Mouse (Mus musculus) CH12.LX (cell line): ENCODE results near the gene Upf2. TPM values are rescaled to one million over a fixed set of nuclear protein-coding genes. Genes with fewer than 3 reads are reported as not detected.

Experiments used
- DNase-seq: peaks from one replicate; pipeline ENCODE4 v3.0.0-alpha.2; 2013; ENCODE audit errors: extremely low read depth
- H3K27ac ChIP-seq: 2 replicates; pipeline ENCODE4 v1.5.1; 2012; ENCODE audit warnings: low read depth, mild to moderate bottlenecking, control low read depth, moderate library complexity; ENCODE audit not compliant: insufficient read depth
- H3K27me3 ChIP-seq: replicated peaks from 2 replicates; pipeline ENCODE3; 2012; ENCODE audit warnings: inconsistent platforms
- H3K36me3 ChIP-seq, 2 experiments: replicated peaks in 1 of 2; 2 replicates each; pipeline versions ENCODE3 to v1.6.1; 2012; ENCODE audit warnings: inconsistent platforms in 1 of 2, low read length in 1 of 2, mild to moderate bottlenecking in 1 of 2, mixed read lengths in 1 of 2, moderate library complexity in 1 of 2; ENCODE audit not compliant: control insufficient read depth in 1 of 2, insufficient read depth in 1 of 2
- H3K4me1 ChIP-seq, 2 experiments: 2 replicates each; pipeline ENCODE4 v1.6.1; 2012; ENCODE audit warnings: inconsistent platforms in 1 of 2, moderate library complexity in 1 of 2; ENCODE audit not compliant: insufficient read depth in 2 of 2, control insufficient read depth in 1 of 2
- H3K4me2 ChIP-seq: 2 replicates; pipeline ENCODE4 v1.6.1; 2012; ENCODE audit warnings: low read depth, mild to moderate bottlenecking, control low read depth; ENCODE audit not compliant: poor library complexity, insufficient read depth, severe bottlenecking
- H3K4me3 ChIP-seq, 3 experiments: fragments of 150-350 bp in 1 of 3; sonication (generic) in 1 of 3; replicated peaks in 1 of 3; 2 replicates each; pipeline versions ENCODE3 to v1.5.1; 2011 to 2012; ENCODE audit warnings: low read depth in 2 of 3, low read length in 2 of 3, mild to moderate bottlenecking in 2 of 3, moderate library complexity in 2 of 3, control low read depth in 1 of 3, improper control_type of control experiment in 1 of 3, inconsistent platforms in 1 of 3, mixed read lengths in 1 of 3; ENCODE audit not compliant: poor library complexity in 1 of 3
- H3K79me2 ChIP-seq: replicated peaks from 2 replicates; pipeline ENCODE4 v1.6.1; 2012; ENCODE audit warnings: mild to moderate bottlenecking, moderate library complexity; ENCODE audit not compliant: control insufficient read depth, poor library complexity, insufficient read depth, severe bottlenecking; ENCODE audit errors: extremely low read depth
- H3K9ac ChIP-seq: 2 replicates; pipeline ENCODE4 v1.6.1; 2012; ENCODE audit warnings: low read depth, mild to moderate bottlenecking, control low read depth, moderate library complexity; ENCODE audit not compliant: insufficient read depth
- H3K9me3 ChIP-seq: replicated peaks from 2 replicates; pipeline ENCODE3; 2012; ENCODE audit warnings: low read length, inconsistent platforms, mixed read lengths
- BHLHE40 ChIP-seq: IDR thresholded peaks from 2 replicates; pipeline ENCODE4 v1.6.1; 2011; ENCODE audit warnings: mild to moderate bottlenecking, low read depth, low read length, improper control_type of control experiment
- CHD2 ChIP-seq: IDR thresholded peaks from 2 replicates; pipeline ENCODE4 v1.6.1; 2011; ENCODE audit warnings: low read length, improper control_type of control experiment
- E2F4 ChIP-seq: IDR thresholded peaks from 2 replicates; pipeline ENCODE4 v1.6.1; 2011; ENCODE audit warnings: low read depth, low read length, improper control_type of control experiment; ENCODE audit not compliant: insufficient replicate concordance
- ELF1 ChIP-seq: IDR thresholded peaks from 2 replicates; pipeline ENCODE4 v1.6.1; 2014; ENCODE audit warnings: low read depth, mild to moderate bottlenecking, inconsistent platforms, low read length, improper control_type of control experiment
- GABPA ChIP-seq: IDR thresholded peaks from 2 replicates; pipeline ENCODE4 v1.6.1; 2012; ENCODE audit warnings: low read depth, low read length, improper control_type of control experiment, inconsistent platforms; ENCODE audit not compliant: insufficient replicate concordance
- HCFC1 ChIP-seq: IDR thresholded peaks from 2 replicates; pipeline ENCODE4 v1.6.1; 2012; ENCODE audit warnings: low read depth, mild to moderate bottlenecking, inconsistent platforms, low read length, improper control_type of control experiment
- IRF4 ChIP-seq: IDR thresholded peaks from 2 replicates; pipeline ENCODE4 v1.6.1; 2014; ENCODE audit warnings: low read depth, mild to moderate bottlenecking, inconsistent platforms, low read length, improper control_type of control experiment
- JUND ChIP-seq: conservative IDR thresholded peaks from 2 replicates; pipeline ENCODE4 v1.6.1; 2011; ENCODE audit warnings: low read depth, low read length, improper control_type of control experiment
- MAFK ChIP-seq: IDR thresholded peaks from 2 replicates; pipeline ENCODE4 v1.6.1; 2011; ENCODE audit warnings: low read length, improper control_type of control experiment; ENCODE audit not compliant: insufficient replicate concordance
- MAX ChIP-seq: IDR thresholded peaks from 2 replicates; pipeline ENCODE4 v1.6.1; 2011; ENCODE audit warnings: low read length, improper control_type of control experiment
- MYC ChIP-seq: IDR thresholded peaks from 2 replicates; pipeline ENCODE4 v1.6.1; 2011; ENCODE audit warnings: low read depth, mild to moderate bottlenecking, improper control_type of control experiment, low read length
- NRF1 ChIP-seq: IDR thresholded peaks from 2 replicates; pipeline ENCODE4 v1.6.1; 2014; ENCODE audit warnings: low read depth, mild to moderate bottlenecking, inconsistent platforms, low read length, improper control_type of control experiment, moderate library complexity
- POLR2A ChIP-seq: IDR thresholded peaks from 2 replicates; pipeline ENCODE4 v1.6.1; 2011; ENCODE audit warnings: low read depth, mild to moderate bottlenecking, improper control_type of control experiment, low read length
- POLR2AphosphoS2 ChIP-seq: IDR thresholded peaks from 2 replicates; pipeline ENCODE4 v1.6.1; 2011; ENCODE audit warnings: low read depth, low read length, improper control_type of control experiment
- RAD21 ChIP-seq: IDR thresholded peaks from 2 replicates; pipeline ENCODE4 v1.6.1; 2011; ENCODE audit warnings: low read depth, mild to moderate bottlenecking, low read length, improper control_type of control experiment, moderate library complexity
- RCOR1 ChIP-seq: conservative IDR thresholded peaks from 2 replicates; pipeline ENCODE4 v1.6.1; 2012; ENCODE audit warnings: low read depth, mild to moderate bottlenecking, inconsistent platforms, low read length, improper control_type of control experiment
- SIN3A ChIP-seq: IDR thresholded peaks from 2 replicates; pipeline ENCODE4 v1.6.1; 2012; ENCODE audit warnings: low read length, improper control_type of control experiment, inconsistent platforms
- TBP ChIP-seq: conservative IDR thresholded peaks from 2 replicates; pipeline ENCODE4 v1.6.1; 2011; ENCODE audit warnings: low read depth, low read length, improper control_type of control experiment
- TCF12 ChIP-seq: IDR thresholded peaks from 2 replicates; pipeline ENCODE4 v1.6.1; 2014; ENCODE audit warnings: low read depth, mild to moderate bottlenecking, inconsistent platforms, low read length, improper control_type of control experiment
- UBTF ChIP-seq: IDR thresholded peaks from 2 replicates; pipeline ENCODE4 v1.6.1; 2012; ENCODE audit warnings: low read depth, mild to moderate bottlenecking, inconsistent platforms, low read length, improper control_type of control experiment, moderate library complexity
- ZC3H11A ChIP-seq: IDR thresholded peaks from 2 replicates; pipeline ENCODE4 v1.6.1; 2012; ENCODE audit warnings: low read depth, mild to moderate bottlenecking, inconsistent platforms, low read length, improper control_type of control experiment
- dilution Hi-C: fragments of 300-500 bp; cut with MboI; formaldehyde crosslinking; loops from 2 replicates; pipeline ENCODE4 v1.14.3; 2020; ENCODE audit warnings: low sequenced_read_pairs; ENCODE audit not compliant: extremely low pct_unique_long_range_greater_than_20kb, extremely low pct_ligation_motif_present
- in situ Hi-C: fragments of 300-500 bp; cut with MboI; formaldehyde crosslinking; loops from 3 replicates; pipeline ENCODE4 v1.14.3; 2019; ENCODE audit warnings: low sequenced_read_pairs, low pct_ligation_motif_present, low pct_unique_long_range_greater_than_20kb, mixed read lengths
- polyA plus RNA-seq: library from polyadenylated mRNA; unstranded; fragments of >175 nt; gene quantifications from 2 replicates; pipeline ENCODE4 v1.2.1, GENCODE M21; 2012; ENCODE audit warnings: low read depth; ENCODE audit not compliant: insufficient read length
- total RNA-seq, 2 experiments: library from RNA; depleted of rRNA; stranded (reverse); fragments of 300-350 nt in 1 of 2; fragments of >200 nt in 1 of 2; gene quantifications; 2 replicates each; pipeline ENCODE4 v1.2.3; 2012 to 2014

Upf2 gene
- total and polyA plus RNA-seq, 3 experiments = 9.3 to 27.0 (median 13.4) TPM

DNA sequence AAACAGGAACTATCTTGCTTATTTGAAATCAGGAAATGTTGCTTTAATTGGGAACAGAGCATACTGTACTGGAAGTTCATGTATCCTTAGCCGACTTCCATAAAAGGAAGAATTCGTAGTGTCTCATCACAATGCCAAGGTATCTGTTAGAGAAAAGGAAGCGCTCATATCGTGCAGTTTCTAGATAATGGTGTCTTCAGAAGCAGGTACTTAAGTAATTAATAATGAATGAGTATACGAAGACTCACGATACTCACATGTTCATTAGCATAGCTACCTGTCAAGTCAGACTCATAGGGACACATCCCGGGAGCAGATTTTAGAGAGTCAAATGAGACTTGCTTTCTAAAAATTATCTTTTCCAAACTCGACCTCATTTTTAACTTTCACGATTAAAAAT lies 148.2 kb downstream of the Upf2 start:
- Histone ChIP-seq H3K4me2 (no peak overlapping the region), H3K27ac (no peak overlapping the region), H3K27me3 (peaks cover 14% of the 10 kb centered on the region), H3K4me3 (no peak overlapping the region), H3K79me2 (no peaks in the 10 kb centered on the region), H3K9ac (no peak overlapping the region), H3K36me3 (no peaks in the 10 kb centered on the region), H3K4me1 (peaks cover 0 to 5% of the 10 kb centered on the region in 2 experiments; a peak in 2 of 4 replicates), H3K9me3 (peaks cover 3% of the 10 kb centered on the region)
- in situ Hi-C loops (no loop called here), dilution Hi-C loops (no loop called here)
- TF ChIP-seq SIN3A = no peak
- TF ChIP-seq HCFC1 = no peak
- TF ChIP-seq MAFK = no peak
- no peak for TF ChIP-seq E2F4
- no peak for TF ChIP-seq IRF4
- no peak for TF ChIP-seq MYC
- TF ChIP-seq CHD2 = no peak
- DNase-seq = no peak

GRCm38 (mm10) chr2:6100027-6100749 lies 148.9 kb downstream of the Upf2 start:
- no peaks in the 10 kb centered on the region for H3K36me3 ChIP-seq
- no peak overlapping the region for H3K9ac ChIP-seq
- no peak for TF ChIP-seq GABPA
- no peak for DNase-seq
- H3K9me3 ChIP-seq = peaks cover 3% of the 10 kb centered on the region
- H3K4me2 ChIP-seq = no peak overlapping the region
- H3K27me3 ChIP-seq = peaks cover 14% of the 10 kb centered on the region
- H3K27ac ChIP-seq = no peak overlapping the region
- H3K79me2 ChIP-seq = no peaks in the 10 kb centered on the region
- H3K4me1 ChIP-seq = peaks cover 0 to 5% of the 10 kb centered on the region in 2 experiments; a peak in 2 of 4 replicates
- in situ Hi-C loops (no loop called here), dilution Hi-C loops (no loop called here)
- no peak overlapping the region for H3K4me3 ChIP-seq

- no peak for DNase-seq
- Histone ChIP-seq H3K79me2 (no peaks in the 10 kb centered on the region), H3K27me3 (peaks cover 14% of the 10 kb centered on the region), H3K4me1 (peaks cover 0 to 5% of the 10 kb centered on the region in 2 experiments; a peak in 2 of 4 replicates), H3K36me3 (no peaks in the 10 kb centered on the region), H3K4me2 (no peak overlapping the region), H3K4me3 (no peak overlapping the region), H3K27ac (no peak overlapping the region), H3K9me3 (peaks cover 3% of the 10 kb centered on the region), H3K9ac (no peak overlapping the region)
- no peak for TF ChIP-seq UBTF
- TF ChIP-seq TCF12 = no peak
- TF ChIP-seq RCOR1 = no peak
- TF ChIP-seq JUND = no peak
- TF ChIP-seq NRF1 = no peak
- TF ChIP-seq POLR2A = no peak
- TF ChIP-seq BHLHE40 = no peak
- TF ChIP-seq TBP = no peak
- no peak for TF ChIP-seq MAX
- TF ChIP-seq ZC3H11A = no peak
- TF ChIP-seq POLR2AphosphoS2 = no peak
- no peak for TF ChIP-seq ELF1
- no peak for TF ChIP-seq RAD21
- TF ChIP-seq E2F4 = no peak
- dilution Hi-C loops = no loop called here
- in situ Hi-C loops = no loop called here
Observed at GRCm38 (mm10) chr2:6100755-6101154, 149.5 kb downstream of the Upf2 start.
